Mouse (Mus musculus): ENCODE data around the gene Slfn14. TPM values are rescaled to one million over a fixed set of nuclear protein-coding genes. Genes with fewer than 3 reads are reported as not detected.

Slfn14 gene
- total and polyA plus RNA-seq, 3 experiments, result 0.04 to 0.19 TPM; not detected in 1

DNA sequence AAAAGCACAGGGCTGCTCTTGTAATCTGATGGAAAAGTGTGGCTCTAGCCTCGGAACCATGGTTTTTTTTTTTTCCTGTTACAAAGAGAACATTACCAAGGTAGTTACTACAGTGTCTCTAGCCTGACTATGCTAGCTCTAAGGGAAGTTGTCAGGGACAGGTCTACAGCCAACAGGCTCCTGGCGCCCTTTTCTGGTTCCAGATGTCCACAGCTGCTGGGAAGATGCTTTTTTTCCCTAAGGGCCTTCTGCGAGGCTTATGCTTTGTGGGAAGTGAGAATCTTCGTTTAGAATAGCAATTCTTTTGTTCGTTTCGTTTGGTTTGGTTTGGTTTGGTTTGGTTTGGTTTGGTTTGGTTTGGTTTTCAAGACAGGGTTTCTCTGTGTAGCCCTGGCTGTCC, 6.8 kb downstream of the Slfn14 start:
- Histone ChIP-seq H3K4me3 (ENCODE audit: control insufficient read depth in 1 of 2, insufficient read depth in 1 of 2, low read depth in 2 of 2, low read length in 2 of 2) (no peak overlapping the region), H3K36me3 (ENCODE audit: control insufficient read depth in 1 of 2, insufficient read depth in 2 of 2, low read length in 2 of 2) (no peaks in the 10 kb centered on the region), H3K9ac (ENCODE audit: control insufficient read depth, low read depth, low read length, poor library complexity, severe bottlenecking) (no peak overlapping the region), H3K9me3 (replicated peaks; ENCODE audit: insufficient read depth, low read length) (no peaks in the 10 kb centered on the region), H3K4me1 (ENCODE audit: control insufficient read depth in 1 of 2, insufficient read depth in 2 of 2, low read length in 2 of 2) (peaks cover 0 to 4% of the 10 kb centered on the region in 2 experiments; a peak in 2 of 4 replicates), H3K27ac (ENCODE audit: control insufficient read depth, low read depth, low read length) (no peak overlapping the region), H3K27me3 (ENCODE audit: control insufficient read depth in 1 of 2, insufficient read depth in 2 of 2, low read length in 2 of 2) (peaks cover 0 to 6% of the 10 kb centered on the region in 2 experiments; a peak in 3 of 4 replicates), H3K79me2 (ENCODE audit: control insufficient read depth, insufficient read depth, low read length, poor library complexity) (no peaks in the 10 kb centered on the region)
- TF ChIP-seq TAL1 (IDR thresholded peaks at IDR 0.05; ENCODE audit: low read length) (no peak), GABPA (IDR thresholded peaks at IDR 0.05; ENCODE audit: low read depth, low read length) (no peak), ZC3H11A (IDR thresholded peaks at IDR 0.05; ENCODE audit: low read depth, low read length) (no peak), SMC3 (IDR thresholded peaks at IDR 0.05; ENCODE audit: low read depth, low read length) (no peak), TBP (IDR thresholded peaks at IDR 0.05; ENCODE audit: low read depth, low read length) (no peak), CHD1 (IDR thresholded peaks at IDR 0.05; ENCODE audit: low read depth, low read length) (no peak), USF1 (IDR thresholded peaks at IDR 0.05; ENCODE audit: low read depth, low read length) (no peak), TCF12 (IDR thresholded peaks at IDR 0.05; ENCODE audit: low read depth, low read length) (no peak), USF2 (IDR thresholded peaks at IDR 0.05; ENCODE audit: borderline replicate concordance in 1 of 2, insufficient read depth in 1 of 2, low read depth in 1 of 2, low read length in 2 of 2) (no peak), E2F4 (IDR thresholded peaks at IDR 0.05; ENCODE audit: borderline replicate concordance, low read depth, low read length) (no peak), KAT2A (conservative IDR thresholded peaks at IDR 0.05; ENCODE audit: low read depth, low read length) (no peak)
- no peak for DNase-seq (ENCODE audit: low read depth, low spot score)

GRCm38 (mm10) chr11:83279024-83279423, 7.5 kb downstream of the Slfn14 start:
- TF ChIP-seq ZC3H11A (IDR thresholded peaks at IDR 0.05; ENCODE audit: low read depth, low read length) (no peak), SMC3 (IDR thresholded peaks at IDR 0.05; ENCODE audit: low read depth, low read length) (no peak), ZNF384 (IDR thresholded peaks at IDR 0.05; ENCODE audit: low read depth, low read length) (no peak), GABPA (IDR thresholded peaks at IDR 0.05; ENCODE audit: low read depth, low read length) (no peak), CHD2 (IDR thresholded peaks at IDR 0.05; ENCODE audit: low read length) (no peak), MEF2A (IDR thresholded peaks at IDR 0.05; ENCODE audit: extremely low read depth, insufficient replicate concordance, low read depth, low read length, poor library complexity, severe bottlenecking) (no peak), E2F4 (IDR thresholded peaks at IDR 0.05; ENCODE audit: borderline replicate concordance, low read depth, low read length) (no peak), MAZ (IDR thresholded peaks at IDR 0.05; ENCODE audit: low read depth, low read length) (no peak), ZMIZ1 (IDR thresholded peaks at IDR 0.05; ENCODE audit: low read depth, low read length) (no peak), USF1 (IDR thresholded peaks at IDR 0.05; ENCODE audit: low read depth, low read length) (no peak)
- Histone ChIP-seq H3K79me2 (ENCODE audit: control insufficient read depth, insufficient read depth, low read length, poor library complexity) (no peaks in the 10 kb centered on the region), H3K4me3 (ENCODE audit: control insufficient read depth in 1 of 2, insufficient read depth in 1 of 2, low read depth in 2 of 2, low read length in 2 of 2) (no peak overlapping the region), H3K9ac (ENCODE audit: control insufficient read depth, low read depth, low read length, poor library complexity, severe bottlenecking) (no peak overlapping the region), H3K27ac (ENCODE audit: control insufficient read depth, low read depth, low read length) (no peak overlapping the region), H3K9me3 (replicated peaks; ENCODE audit: insufficient read depth, low read length) (no peaks in the 10 kb centered on the region), H3K36me3 (ENCODE audit: control insufficient read depth in 1 of 2, insufficient read depth in 2 of 2, low read length in 2 of 2) (no peaks in the 10 kb centered on the region), H3K27me3 (ENCODE audit: control insufficient read depth in 1 of 2, insufficient read depth in 2 of 2, low read length in 2 of 2) (peaks cover 0 to 6% of the 10 kb centered on the region in 2 experiments; a peak in 3 of 4 replicates), H3K4me1 (ENCODE audit: control insufficient read depth in 1 of 2, insufficient read depth in 2 of 2, low read length in 2 of 2) (peaks cover 0 to 5% of the 10 kb centered on the region in 2 experiments; a peak in 3 of 4 replicates)
- no peak for DNase-seq (ENCODE audit: low read depth, low spot score)
